Mouse (Mus musculus) heart, postnatal 4 days (tissue): ENCODE measurements around the gene Srd5a3. TPM values are rescaled to one million over a fixed set of nuclear protein-coding genes. Genes with fewer than 3 reads are reported as not detected.

ENCODE experiments used
- DNase-seq: peaks from one replicate; pipeline ENCODE4 v3.0.0; 2021
- total RNA-seq, 2 experiments: library from RNA; stranded (reverse); gene quantifications; 2 replicates each; pipeline ENCODE4 v1.2.3; 2021

Srd5a3 gene
- total RNA-seq, 2 experiments from 2014 or later = 20.8 to 23.7 TPM

DNA sequence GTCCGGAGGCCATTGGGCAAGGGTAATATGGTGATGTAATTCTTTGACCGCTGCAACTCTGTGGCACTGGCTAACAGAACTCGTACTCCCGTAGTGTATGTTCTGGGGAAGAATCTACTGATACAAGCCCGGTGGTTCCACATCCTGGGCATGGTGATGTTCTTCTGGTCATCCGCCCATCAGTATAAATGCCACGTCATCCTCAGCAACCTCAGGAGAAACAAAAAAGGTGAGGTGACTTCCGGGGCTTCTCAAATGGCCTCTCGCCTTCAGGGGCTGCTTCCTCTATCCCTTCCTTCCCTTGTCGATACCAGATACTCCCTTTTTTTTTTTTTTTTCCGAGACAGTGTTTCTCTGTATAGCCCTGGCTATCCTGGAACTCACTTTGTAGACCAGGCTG lies 13.4 kb downstream of the Srd5a3 start:
- no peak for DNase-seq

DNA sequence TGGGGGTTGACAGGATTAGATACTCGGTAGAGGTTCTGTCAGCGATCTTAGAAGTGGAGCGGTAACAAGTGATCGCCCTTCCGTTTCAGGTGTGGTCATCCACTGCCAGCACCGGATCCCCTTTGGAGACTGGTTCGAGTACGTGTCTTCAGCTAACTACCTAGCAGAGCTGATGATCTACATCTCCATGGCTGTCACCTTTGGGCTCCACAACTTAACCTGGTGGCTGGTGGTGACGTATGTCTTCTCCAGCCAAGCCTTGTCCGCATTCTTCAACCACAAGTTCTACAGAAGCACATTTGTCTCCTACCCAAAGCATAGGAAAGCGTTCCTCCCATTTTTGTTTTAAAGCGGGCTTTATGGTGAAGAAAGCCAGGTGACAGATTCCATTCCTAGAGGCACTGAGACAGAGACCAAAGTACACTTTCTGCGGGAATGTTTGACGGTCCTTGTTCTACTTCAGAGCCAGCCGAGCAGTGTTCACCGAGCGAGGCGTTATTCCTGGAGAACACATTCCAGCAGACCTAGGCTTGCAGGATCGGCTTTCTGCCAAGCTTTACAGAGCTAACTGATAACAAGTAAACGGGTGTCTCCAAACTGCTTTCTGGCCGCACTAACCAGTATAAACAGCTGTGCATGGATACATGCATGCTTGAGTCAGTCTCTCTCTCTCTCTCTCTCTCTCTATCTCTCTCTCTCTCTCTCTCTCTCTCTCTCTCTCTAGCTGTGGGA lies 14.5 kb downstream of the Srd5a3 start:
- peak; percentile 72 for DNase-seq

DNA sequence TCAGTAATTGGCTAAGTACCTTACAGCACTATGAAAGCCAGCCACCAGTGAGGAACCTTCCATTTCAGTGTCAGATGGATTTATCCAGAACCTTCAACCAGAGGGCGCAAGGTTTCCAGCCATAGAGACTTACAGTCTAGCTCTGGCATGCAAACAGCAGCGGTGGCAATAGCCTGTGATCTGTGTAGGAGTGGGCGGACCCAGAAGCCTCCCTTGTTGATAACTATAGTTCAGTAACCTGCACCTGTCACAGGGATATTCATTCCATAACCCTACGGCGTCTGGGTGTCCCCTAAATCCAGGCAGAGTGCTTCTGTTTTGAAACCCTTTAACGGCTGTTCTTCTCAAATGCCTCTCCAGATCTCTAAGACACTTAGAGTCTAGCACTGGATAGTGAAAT lies 19.5 kb downstream of the Srd5a3 start:
- DNase-seq = no peak

DNA sequence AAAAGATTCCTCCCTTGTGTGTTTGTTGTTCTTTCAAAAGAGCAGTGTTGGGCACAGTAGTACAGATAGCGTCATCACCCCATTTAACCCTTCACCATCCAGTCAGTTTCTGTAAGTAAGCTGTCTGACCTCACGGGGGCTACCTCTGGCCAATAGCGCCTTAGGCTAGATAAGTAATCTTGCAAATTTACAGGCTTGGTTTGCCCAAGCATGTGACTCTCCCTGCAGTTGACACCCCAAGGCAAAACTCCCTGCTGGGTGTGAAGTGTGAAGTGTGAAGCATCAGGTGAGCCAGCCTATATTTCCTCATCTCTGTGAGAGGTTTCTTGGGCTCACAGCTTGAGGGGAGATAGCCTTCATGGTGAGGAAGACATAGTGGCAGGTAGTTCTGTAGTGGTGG lies 20.0 kb downstream of the Srd5a3 start:
- no peak for DNase-seq

DNA sequence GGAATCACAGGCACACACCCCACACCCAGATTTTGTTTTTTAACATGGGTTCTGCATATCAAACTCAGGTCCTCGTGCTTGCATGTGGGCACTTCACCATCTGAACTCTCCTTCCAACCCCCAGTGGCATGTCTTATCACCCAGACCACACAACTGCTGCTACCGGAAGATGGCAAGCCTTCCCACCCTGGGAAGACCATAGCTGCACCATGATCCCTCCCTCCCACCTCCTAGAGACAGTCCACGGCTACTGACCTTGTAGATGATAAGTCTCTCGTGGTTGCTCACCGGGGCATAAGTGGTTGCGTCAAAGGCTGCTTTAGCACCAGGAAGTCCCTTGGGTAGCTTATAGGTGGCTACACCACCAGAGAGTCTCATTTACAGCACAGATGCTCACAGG lies 21.4 kb downstream of the Srd5a3 start:
- no peak for DNase-seq

DNA sequence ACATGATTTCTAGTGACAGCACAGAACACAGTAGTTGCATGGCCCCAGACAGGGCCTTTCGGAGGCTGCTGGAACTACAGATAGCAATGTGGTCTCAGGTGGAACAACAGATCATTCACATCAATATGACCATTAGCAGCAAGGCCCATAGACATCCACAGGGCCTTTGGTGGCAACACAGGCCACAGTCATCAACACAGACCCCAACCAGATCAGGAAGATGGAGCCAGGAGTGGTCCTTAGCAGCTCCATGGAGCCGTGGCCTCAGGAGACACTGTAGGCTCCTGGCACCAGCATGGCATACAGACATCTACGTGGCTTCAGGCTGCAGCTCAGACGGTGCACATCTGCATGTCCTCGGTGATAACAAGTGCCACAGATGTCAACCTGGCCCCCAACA lies 22.9 kb downstream of the Srd5a3 start:
- DNase-seq = no peak

DNA sequence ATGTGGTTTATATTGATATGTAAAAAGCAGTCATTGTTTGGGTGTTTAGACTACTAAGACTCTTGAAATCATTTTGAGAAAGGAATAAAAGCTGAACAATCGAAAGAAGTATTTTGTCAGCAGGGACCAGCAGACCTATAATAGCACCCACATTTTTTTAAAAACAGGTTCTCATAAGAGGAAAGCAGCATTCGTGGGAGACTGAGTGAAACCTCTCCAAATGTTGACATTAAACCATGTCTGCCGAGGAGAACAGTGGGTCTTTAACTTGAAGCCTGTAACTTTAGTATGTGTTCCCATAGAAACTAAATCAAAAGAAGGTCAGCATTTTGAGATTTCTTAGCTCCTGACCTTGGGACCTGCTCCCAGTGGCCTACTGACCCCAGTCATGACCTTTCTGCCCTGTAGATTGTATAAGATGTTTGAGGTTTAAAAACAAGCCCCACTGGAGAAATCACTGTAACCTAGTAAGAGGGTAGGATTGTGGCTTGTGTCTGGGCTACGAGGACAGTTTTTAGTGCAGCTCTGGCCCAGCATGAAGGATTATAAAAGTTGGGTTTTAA lies 23.8 kb downstream of the Srd5a3 start:
- no peak for DNase-seq

DNA sequence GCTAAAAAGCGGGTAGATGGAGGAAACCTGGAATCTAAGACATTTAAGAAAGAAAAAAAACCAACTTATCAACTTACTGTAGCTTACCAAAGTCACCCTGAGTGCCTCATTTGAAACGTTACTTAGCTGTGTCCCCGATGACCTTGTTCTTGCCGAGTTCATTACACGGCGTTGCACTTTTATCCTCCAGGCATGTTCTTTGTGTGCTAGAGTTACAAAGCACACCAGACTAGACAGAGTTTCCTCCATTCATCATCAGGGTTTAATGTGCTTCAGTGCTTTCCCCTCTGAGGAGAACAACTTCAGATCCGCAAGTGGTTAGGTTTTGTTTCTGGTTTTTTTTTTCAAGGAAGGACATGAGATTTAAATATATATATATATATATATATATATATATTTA lies 24.8 kb downstream of the Srd5a3 start:
- no peak for DNase-seq

DNA sequence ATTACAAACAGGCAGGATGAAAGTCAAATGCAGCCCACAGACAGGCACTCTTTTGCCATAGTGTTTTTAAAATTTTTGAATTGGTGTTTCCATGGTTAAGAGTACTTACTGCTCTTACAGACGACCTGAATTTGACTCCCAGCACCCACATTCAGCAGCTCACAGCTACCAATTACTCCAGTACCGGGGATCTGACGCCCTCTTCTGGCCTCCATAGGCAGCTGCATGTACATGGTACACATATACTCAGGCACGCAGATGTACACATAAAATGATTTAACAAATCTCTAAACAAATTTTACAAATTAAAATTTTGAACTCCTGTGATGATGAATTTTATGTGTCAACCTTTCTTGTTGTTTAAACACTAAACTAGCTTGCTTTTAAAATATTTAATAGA lies 30.5 kb downstream of the Srd5a3 start:
- DNase-seq = no peak

DNA sequence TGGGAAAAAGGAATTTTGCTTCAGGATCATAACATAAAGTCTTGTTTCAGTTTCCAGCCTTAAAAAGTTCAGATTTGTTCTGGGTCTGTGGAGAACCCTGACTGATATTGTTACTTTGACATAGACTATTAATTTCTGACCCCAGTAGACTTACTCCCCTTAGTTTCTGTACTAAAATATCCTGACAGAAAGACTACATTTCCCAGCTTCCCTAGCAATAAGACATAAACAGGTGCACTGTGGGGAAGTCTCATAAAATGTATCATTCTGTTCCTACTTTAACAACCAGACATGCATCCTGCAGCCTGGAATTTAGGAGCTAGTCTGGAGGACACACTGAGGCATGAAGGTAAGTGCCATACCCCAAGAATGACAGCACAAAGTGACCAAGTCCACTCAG lies 31.0 kb downstream of the Srd5a3 start:
- no peak for DNase-seq

DNA sequence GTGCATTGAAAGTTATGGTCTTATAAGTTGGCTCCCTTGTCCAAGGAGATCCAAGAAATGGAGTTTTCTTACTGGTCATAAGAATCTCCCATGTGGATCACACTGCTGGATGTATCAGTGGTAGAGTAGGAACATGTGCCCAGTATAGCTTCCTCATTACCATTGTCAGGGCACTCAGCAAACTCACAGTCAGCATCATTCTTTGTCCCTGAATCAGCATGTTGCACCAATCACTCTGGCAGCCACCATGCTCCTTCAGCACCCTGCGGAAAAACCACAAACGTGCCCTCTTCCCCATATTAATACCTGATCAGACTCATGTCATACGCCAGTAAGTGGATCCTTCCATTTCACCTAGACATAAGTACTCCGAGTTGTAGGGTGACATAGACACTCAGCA lies 35.0 kb downstream of the Srd5a3 start:
- DNase-seq = no peak

DNA sequence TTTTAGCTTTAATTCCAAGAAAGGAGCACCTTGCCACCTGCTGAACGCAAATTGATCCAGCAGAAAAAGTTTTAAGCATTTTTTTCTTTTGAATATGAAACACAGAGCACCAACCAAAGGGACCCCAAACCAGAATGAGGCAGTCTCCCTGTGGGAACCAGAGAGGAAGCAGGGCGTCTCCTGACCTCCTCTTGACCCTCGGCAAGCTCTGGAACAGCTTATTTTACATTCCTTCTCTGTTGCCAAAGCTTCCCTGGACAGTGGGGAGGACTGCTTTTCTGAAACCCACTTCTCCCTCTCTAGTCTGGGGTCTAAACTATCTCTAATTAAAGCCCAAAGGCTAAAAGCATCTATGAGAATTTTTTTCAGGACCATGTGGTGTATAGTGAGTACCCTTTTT lies 36.3 kb downstream of the Srd5a3 start:
- DNase-seq = peak; percentile 23

DNA sequence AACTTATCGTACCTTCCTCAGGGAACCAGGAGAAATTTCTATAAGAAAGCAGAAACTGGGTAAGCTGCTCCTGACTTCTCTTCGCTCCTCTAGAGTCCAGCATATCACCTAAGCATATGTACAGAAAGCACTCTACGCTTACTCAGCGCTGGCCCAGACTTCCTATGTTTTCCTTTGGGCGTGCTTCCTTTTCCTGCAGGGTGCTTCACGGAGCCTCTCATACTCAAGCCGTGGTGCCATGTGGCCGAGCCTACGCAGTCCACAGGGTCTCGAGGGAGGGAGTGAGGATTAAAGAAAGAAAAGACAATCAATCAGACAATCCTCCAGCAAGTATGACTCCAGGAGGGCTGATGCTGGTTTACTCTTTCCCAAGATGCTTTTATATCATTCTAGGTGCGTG lies 36.8 kb downstream of the Srd5a3 start:
- DNase-seq = no peak

DNA sequence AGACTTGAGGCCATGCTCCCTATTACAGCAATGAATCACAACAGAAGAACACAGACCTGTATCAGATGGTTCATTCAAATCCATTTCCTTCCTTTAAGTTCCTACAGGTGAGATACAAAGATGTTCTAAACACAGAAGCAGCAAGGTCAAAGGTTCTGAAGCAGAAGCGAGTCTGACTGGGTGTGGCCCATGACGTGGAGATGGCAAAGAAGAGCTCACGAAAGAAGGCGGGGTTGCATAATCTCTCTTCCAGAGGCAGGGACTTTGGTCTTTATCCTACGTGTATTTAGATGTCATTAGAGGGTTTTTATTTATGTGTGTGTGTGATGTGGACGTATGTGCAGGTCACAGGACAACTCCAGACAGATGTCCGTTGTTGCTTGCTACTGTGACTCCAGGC lies 37.6 kb downstream of the Srd5a3 start:
- DNase-seq = no peak

DNA sequence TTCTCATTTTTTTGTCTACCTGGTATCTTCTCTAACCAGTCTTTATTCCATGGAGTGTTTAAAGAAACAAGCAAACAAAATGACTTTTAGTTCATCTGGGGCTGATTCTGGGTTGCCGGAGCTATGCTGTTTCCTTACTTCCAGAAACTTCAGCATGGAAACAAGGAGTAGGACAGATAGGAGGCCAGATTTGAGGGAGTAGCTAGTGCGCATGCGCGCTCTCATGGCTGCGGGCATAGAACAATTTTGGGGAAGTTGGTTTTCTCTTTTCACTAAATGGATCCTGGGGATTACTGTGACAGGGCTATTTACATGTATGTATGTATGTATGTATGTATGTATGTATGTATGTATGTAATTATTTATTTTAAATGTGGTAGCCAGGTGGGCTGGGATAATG lies 39.1 kb downstream of the Srd5a3 start:
- no peak for DNase-seq

DNA sequence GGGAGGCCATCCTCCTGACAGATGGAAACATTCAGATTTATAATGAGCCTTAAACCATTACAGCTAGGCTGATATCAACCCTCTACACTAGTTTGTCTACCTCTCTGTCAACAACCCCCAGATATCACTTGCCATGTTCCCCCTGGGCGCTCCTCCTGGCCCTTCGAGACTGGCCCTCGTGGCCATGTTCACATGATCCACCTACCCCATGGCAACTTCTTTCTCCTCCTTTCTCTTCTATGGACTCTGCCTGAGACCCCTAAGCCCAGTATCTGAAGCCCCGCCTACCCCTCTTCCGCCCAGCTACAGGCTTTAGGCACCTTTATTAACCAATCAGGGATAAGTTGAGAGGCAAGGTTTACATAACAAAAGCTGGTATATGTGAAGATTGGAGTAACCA lies 39.7 kb downstream of the Srd5a3 start:
- no peak for DNase-seq

DNA sequence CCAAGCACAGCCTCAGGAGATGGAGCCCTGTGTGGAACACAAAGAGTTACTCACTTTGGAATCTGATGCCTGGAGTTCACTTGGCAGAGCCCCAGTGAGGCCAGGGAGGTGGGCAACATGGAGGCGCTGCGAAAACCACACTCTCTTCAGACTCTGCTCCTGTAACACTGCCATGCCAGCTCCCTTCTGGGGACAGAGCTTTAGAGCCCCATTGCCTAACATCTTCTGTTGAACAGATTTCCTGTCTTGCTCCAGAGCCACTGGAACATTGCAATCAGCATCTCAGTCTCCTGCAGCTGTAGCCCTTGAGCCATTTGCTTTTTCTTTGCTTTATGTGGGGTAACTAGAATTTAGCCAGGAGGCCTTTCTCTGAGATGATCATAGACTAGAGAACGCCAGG lies 42.3 kb downstream of the Srd5a3 start:
- DNase-seq = no peak

DNA sequence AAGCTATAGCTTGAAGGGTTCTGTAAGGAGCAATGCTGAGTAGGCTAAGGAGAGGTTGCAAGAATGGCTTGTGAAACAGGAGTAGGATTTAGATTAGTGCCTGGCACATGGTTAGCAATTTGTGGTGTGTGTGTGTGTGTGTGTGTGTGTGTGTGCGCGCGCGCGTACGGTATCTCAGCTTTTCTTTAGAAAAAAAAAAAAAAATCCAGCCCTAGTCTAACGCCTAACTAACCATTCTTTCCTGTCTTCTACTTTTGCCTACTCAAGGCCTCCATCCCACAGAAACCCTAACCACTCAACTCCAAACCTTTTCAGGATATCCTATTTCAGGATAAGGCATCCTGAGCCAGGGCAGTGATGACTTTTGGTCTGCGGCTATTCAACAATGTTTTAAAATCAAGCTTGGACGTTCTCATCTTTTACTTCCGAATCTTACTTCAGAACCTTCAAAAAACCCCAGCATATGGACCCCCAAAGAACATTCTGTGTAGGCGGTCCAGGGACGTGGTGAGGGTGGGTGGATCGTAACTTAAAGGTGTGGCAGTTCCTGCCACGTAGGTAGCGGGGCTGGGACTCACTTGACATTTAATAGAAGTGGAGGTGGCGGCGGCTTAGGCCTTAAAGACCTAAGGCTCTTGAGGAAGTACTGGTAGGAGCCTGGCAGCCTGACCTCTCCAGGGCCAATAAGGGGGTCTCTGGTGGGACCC lies 43.1 kb downstream of the Srd5a3 start:
- no peak for DNase-seq

DNA sequence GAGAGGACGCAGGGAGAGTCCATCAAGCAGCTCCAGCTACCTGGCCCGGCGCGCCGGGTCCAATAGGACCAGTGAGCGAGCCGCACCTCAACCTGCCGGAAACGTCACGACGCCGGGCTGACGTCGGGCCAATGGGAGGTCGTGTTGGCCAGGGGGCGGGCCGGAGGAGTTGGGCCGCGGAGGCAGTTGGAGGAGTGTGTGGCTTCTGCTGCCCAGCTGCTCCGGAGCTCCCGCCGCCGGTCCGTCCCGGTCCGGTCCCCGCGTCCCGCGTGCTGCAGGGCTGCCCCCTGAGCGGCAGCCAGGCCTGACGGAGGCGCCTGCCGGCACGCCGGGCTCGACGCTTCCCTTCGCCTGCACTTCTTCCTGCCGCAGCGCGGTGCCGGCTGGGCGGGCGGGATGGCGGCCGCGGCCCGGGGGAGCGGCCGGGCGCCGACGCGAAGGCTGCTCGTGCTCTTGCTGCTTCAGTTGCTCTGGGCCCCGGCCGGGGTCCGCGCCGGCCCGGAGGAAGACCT lies 43.7 kb downstream of the Srd5a3 start, which contains the start of gene Tmem165:
Tmem165 (plus strand) TSS at position 131 of the 512 bp plus-strand sequence.
- peak; percentile 95 for DNase-seq

DNA sequence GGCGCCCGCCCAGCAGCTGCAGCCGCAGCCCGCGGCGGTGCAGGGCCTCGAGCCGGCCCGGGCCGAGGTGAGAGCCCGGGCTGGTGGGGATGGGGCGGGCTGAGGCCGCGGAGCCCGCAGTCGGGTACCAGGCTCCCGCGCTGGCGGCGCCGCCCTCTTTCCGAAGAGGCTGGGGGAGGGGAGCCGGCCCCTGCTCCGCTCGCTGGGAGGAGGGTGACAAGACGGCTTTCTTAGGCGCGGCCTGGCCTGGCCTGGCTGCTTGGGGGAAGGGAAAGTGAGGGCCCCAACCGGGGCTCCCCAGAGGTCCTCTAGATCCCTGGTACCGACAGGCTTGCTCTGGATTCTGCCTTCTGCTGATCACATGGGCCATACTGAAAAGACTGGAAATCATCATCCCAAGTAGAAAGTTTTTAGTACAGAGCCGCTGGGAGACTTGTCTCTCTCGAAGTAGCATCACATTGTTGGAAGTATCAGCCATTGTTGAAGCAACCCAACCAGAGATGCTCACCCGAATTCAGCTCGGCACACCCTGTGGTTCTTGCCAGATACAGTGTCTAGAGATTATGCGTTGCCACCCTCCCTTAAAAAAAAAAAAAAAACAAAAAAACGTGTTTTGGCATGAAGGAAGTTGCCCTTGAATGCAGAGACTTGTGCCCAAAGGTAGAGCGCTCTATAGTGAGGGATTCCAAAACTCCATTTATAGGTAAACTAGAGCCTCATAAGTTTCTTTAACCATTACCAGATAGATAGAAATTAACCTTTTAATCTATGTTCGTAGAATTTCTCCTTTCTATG lies 44.4 kb downstream of the Srd5a3 start:
- peak; percentile 79 for DNase-seq

DNA sequence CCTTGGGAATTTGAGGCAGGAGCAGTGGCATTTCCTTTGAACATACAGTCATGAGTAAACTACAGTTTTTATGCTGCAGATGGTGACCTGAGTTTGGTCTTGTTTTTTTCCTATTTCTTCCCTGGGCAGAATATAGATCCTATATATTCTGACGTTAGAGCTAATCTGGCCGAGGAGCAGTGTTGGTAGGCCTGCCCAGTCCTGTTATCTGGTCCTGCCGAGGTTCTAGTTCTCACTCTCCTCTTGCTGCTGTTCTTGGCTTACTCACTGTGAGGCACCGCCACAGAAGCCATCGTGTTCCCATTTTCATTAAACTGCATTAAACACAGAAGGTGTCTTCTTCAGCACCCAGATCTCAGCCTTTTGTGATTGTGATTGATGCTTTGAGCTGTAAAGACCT lies 47.8 kb downstream of the Srd5a3 start:
- DNase-seq = no peak

DNA sequence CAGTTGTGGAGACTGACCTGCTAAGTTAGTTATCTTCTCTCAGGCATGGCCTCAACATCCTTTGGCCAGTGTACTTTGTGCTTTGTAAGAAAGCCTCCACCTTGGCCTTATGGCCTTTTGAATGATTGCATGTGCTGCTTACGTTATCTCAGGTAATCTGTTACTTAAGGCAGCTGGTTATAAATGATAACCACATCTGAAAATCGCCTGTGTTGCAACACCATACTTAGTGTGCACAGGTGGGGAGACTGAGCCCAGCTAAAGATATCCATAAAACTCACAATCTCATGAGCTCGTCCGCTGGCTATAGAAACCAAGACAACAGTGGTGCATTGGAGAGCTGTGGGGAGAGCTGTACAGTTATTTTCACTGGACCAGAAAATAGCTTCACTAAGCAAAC lies 50.5 kb downstream of the Srd5a3 start:
- no peak for DNase-seq

DNA sequence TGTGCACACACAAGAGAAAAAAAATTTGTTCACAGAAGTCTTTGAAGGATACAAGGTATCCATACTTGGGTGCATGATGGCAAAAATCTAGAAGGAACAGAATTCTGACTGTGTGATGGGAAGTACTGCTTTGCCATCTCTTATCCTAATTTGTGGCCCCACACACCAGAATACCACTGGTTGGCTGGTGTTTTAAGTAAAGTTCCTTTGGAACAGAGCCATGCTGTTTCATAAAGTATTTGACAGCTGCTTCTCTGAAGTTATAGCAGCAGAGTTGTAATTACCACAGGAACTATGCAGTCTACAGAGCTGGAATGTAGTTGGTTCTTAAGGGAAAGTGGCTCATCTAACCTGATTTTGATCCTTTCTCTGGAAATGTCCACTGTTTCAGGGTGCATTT lies 53.0 kb downstream of the Srd5a3 start:
- DNase-seq = no peak
